Mouse (Mus musculus) kidney, adult 10 weeks (tissue): Measurements from ENCODE around the gene Cldn4. TPM values are rescaled to one million over a fixed set of nuclear protein-coding genes. Genes with fewer than 3 reads are reported as not detected.

Experiments used
- polyA plus RNA-seq: library from polyadenylated mRNA; stranded (reverse); fragments of 350-450 nt; fragmentation: Illumina TruSeq; extraction: RNeasy Lipid Tissue Mini Kit (QIAGEN cat#74804); gene quantifications from one replicate; pipeline ENCODE4 v1.2.3, GENCODE M21; 2014; ENCODE audit warnings: low read depth, low replicate concordance

The Cldn4 gene
- polyA plus RNA-seq: 0.57 TPM

DNA sequence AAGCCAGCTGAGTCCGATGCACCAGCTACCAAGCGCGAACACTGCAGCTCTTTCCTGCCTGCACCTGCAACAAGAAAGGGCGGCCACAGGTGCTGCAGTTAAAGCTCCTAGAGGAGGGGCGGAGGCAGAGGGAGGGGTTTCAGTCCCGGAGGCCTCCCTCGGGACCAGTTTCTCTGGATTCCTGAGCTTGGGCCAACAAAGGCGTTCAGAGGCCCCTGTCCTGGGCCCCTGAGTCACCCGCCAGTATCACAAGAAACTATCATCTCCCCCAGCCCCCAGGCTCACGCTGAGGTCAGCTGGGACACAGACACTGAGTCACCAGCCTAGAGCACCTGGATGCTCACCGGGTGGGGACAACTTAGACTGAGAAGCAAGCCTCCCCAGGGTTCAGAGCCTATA is at the start of gene Cldn4:
Cldn4 (minus strand) TSS at position 78 of the 399 bp plus-strand sequence.

DNA sequence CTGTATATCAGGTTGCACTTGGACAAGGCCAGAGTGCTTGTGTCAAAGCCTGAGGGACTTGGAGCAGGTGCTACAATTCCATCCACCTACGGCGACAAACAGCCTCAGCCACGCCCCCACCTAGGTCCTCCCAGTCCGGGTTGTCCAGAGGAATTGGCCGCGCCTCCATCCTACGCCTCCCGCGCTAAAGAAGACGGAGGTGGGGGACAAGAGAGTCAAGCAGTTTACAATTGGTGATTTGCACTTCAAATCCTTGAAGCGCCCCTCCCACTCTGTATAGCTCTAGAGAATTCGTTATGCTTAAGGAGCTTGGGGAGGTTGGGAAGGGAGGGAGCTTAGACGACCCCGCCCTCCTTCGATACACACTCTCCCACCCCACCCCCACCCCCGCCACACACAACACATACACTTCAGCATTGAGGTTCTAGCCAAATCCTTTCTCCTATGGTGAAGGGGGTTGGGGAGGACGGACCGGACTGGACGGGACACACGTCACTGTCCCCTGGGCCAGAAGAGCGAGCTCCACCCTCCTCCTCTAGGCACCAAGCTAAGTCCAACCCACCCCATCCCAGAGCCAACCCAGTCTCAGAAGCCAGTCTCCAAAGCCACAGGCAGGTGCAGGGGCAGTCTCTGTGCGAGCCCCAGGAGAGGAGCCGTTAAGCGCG is 39.0 kb upstream of the Cldn4 start, which contains the start of gene Cldn3:
Cldn3 (plus strand) TSS at position 582 of the 665 bp plus-strand sequence.

DNA sequence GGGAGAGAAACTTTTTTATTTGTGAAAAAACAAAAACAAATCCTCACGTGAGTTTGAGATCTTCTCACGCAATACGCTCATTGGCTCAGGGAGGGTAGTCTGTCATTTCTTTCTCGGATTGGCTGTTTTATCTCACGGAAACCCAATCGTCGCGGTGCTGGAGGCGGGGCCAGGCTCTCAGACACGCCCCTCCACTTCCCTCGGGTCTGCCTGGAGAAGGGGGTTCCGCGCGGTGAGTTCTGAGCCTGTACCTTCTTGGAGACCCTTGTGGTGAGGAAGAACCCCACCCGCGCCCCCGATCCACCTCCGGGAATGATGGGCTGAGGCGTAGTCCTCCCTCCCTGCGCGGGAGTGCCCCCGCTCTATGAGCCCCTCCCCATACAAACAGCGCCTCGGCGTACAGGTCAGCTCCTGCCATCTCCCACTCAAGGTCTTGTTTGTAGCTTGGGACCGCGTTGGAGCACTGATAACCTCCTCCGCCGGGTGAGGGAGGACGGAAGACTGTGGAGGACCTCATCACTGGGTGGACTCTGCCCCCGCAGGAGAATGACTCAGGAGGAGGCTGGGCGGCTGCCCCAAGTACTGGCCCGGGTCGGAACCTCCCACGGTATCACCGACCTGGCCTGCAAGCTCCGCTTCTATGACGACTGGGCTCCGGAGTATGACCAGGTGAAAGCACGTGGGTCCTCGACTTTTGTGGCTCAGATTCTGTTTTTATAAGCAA is 14.4 kb downstream of the Cldn4 start, which contains the start of gene Mettl27:
Mettl27 (plus strand) TSS at position 190 of the 724 bp plus-strand sequence.

DNA sequence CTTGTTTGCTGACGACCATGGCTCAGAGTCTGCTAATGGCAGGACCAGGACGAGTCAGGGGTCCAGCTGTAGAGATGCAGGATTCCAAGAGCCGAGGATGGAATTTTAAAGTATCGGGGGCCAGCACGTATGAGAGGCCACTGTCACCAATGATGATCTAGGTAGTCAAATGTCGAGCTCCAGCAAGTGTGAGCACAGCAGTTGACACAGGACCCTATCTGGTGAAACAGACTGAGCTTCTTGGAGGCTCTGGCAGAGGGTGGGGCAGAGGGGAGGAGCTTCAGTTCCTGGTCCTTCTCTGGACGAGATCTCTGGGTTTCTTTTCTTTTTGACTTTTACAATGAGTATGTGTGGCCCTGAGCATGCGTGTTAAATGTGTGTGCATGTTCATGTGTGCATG is 31.4 kb downstream of the Cldn4 start, which contains the start of gene Cldn13:
Cldn13 (minus strand) TSS at position 216 of the 400 bp plus-strand sequence.

DNA sequence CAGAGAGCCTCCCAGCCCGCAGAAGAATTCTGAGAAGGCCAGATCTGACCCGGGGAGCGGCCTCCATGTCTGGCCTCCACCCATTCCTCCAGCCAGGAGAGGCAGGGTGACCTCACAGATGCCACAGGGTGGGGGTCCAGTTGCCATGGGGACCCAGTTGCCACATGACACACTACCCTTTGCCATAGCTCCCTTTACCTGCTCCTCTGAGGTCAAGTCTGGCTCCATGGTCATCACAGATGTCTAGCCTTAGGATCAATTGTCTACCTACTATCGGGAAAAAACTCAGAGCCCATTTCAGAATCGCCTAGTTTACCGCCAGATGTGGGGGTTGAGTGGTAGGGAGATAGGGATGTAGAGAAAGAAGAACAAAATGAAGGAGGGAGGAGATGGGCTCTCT is 40.1 kb downstream of the Cldn4 start, which contains the start of gene Tmem270:
Tmem270 (minus strand) TSS at position 101 of the 400 bp plus-strand sequence.

Other genes with a start within 250 kb of the Cldn4 start
- 1.1 TPM for gene Eln, start 199.6 kb downstream of the Cldn4 start, polyA plus RNA-seq
- not detected for gene Tmem270, start 40.2 kb downstream of the Cldn4 start, polyA plus RNA-seq
- not detected for gene Cldn13, start 31.4 kb downstream of the Cldn4 start, polyA plus RNA-seq
- 13.3 TPM for gene Mettl27, start 14.6 kb downstream of the Cldn4 start, polyA plus RNA-seq
- gene Cldn3, start 39.3 kb upstream of the Cldn4 start, polyA plus RNA-seq: not detected
- gene Abhd11, start 62.2 kb upstream of the Cldn4 start, polyA plus RNA-seq: 4.7 TPM
- not detected for gene Stx1a, start 76.5 kb upstream of the Cldn4 start, polyA plus RNA-seq
- 15.1 TPM for gene Dnajc30, start 117.3 kb upstream of the Cldn4 start, polyA plus RNA-seq
- gene Bud23, start 118.0 kb upstream of the Cldn4 start, polyA plus RNA-seq: 12.3 TPM
- gene Vps37d, start 131.3 kb upstream of the Cldn4 start, polyA plus RNA-seq: not detected
- gene Mlxipl, start 143.0 kb upstream of the Cldn4 start, polyA plus RNA-seq: 5.9 TPM
- 3.3 TPM for gene Tbl2, start 202.7 kb upstream of the Cldn4 start, polyA plus RNA-seq
- 12.0 TPM for gene Bcl7b, start 221.3 kb upstream of the Cldn4 start, polyA plus RNA-seq
- 32.9 TPM for gene Baz1b, start 240.3 kb upstream of the Cldn4 start, polyA plus RNA-seq